Mouse (Mus musculus): ENCODE measurements around the gene Cfap69.

Cfap69 gene

GRCm38 (mm10) chr5:5663655-5664370 is at the start of gene Cfap69:
Cfap69 (minus strand) TSS chr5:5664239.
- peak; percentile 86 for DNase-seq (ENCODE audit: inconsistent ontology term)

- no peak for DNase-seq (ENCODE audit: inconsistent ontology term)
Observed at GRCm38 (mm10) chr5:5711032-5711431, 47.0 kb upstream of the Cfap69 start.

- no peak for DNase-seq (ENCODE audit: inconsistent ontology term)
Observed at GRCm38 (mm10) chr5:5707341-5708278, 43.6 kb upstream of the Cfap69 start.

GRCm38 (mm10) chr5:5705019-5705418 is 41.0 kb upstream of the Cfap69 start:
- DNase-seq (ENCODE audit: inconsistent ontology term), result no peak

- no peak for DNase-seq (ENCODE audit: inconsistent ontology term)
Observed at GRCm38 (mm10) chr5:5700386-5700785, 36.3 kb upstream of the Cfap69 start.

GRCm38 (mm10) chr5:5698830-5699229 is 34.8 kb upstream of the Cfap69 start:
- DNase-seq (ENCODE audit: inconsistent ontology term), result no peak

- DNase-seq (ENCODE audit: inconsistent ontology term), result no peak
Observed at GRCm38 (mm10) chr5:5695401-5695942, 31.4 kb upstream of the Cfap69 start.

- DNase-seq (ENCODE audit: inconsistent ontology term), result peak; percentile 89
Observed at GRCm38 (mm10) chr5:5693956-5694653, 30.1 kb upstream of the Cfap69 start, which contains the start of gene Steap2. Steap2 (minus strand) TSS chr5:5694578.

- DNase-seq (ENCODE audit: inconsistent ontology term), result no peak
Observed at GRCm38 (mm10) chr5:5693541-5693955, 29.5 kb upstream of the Cfap69 start.

- no peak for DNase-seq (ENCODE audit: inconsistent ontology term)
Observed at GRCm38 (mm10) chr5:5692167-5692738, 28.2 kb upstream of the Cfap69 start.

- DNase-seq (ENCODE audit: inconsistent ontology term), result no peak
Observed at GRCm38 (mm10) chr5:5688945-5689540, 25.0 kb upstream of the Cfap69 start.

- no peak for DNase-seq (ENCODE audit: inconsistent ontology term)
Observed at GRCm38 (mm10) chr5:5688228-5688627, 24.2 kb upstream of the Cfap69 start.

- DNase-seq (ENCODE audit: inconsistent ontology term), result peak; percentile 87
Observed at GRCm38 (mm10) chr5:5686973-5687372, 22.9 kb upstream of the Cfap69 start.

GRCm38 (mm10) chr5:5684946-5685345 is 20.9 kb upstream of the Cfap69 start:
- DNase-seq (ENCODE audit: inconsistent ontology term), result peak; percentile 83

GRCm38 (mm10) chr5:5683292-5683691 is 19.3 kb upstream of the Cfap69 start:
- DNase-seq (ENCODE audit: inconsistent ontology term), result no peak

- no peak for DNase-seq (ENCODE audit: inconsistent ontology term)
Observed at GRCm38 (mm10) chr5:5679459-5679858, 15.4 kb upstream of the Cfap69 start.

- DNase-seq (ENCODE audit: inconsistent ontology term), result no peak
Observed at GRCm38 (mm10) chr5:5676082-5676481, 12.0 kb upstream of the Cfap69 start.

GRCm38 (mm10) chr5:5668920-5669319 is 4.9 kb upstream of the Cfap69 start:
- DNase-seq (ENCODE audit: inconsistent ontology term), result no peak

GRCm38 (mm10) chr5:5664371-5664926 is 410 bp upstream of the Cfap69 start:
- no peak for DNase-seq (ENCODE audit: inconsistent ontology term)

GRCm38 (mm10) chr5:5663057-5663456 is 982 bp downstream of the Cfap69 start:
- DNase-seq (ENCODE audit: inconsistent ontology term), result no peak

GRCm38 (mm10) chr5:5658680-5659079 is 5.4 kb downstream of the Cfap69 start:
- DNase-seq (ENCODE audit: inconsistent ontology term), result no peak
